In the genomic region with DNA sequence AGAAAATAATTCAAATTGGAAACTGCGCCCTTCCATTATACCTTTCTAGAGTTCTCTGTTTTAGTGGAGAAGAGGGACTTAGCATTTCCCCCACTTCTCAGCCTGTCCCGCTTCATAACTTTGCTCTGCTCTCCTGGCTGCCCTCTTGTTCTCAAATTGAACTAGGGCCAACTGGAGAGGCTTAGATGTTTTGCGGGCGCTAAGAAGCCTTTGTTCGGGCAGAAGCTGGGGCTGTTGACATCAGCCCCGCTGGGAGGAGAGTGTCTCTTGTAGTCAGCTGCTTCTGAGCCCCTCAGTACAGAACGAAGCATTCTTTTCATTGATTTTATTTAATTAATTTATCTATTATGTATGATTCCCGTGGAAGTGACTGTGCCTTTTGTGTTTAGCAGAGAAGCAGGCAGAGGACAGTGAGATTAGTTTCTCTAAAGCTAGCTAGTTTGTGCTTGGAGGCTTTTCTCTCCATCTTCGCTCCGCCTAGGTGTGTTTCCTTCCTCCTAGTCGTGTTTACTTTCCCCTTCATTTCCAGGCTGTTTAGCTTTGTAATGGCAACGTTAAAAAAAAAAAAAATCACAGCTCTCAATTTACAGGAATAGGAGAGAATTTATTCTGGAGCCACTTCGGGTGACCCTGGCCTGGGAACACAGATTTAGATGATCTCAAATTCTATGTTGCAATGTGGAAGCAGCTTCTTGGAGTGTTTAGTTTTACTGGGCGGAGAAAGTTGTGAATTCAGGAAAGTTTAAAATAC, we compare ENCODE assay signal across 9 mouse cellular contexts. TPM values are rescaled to one million over a fixed set of nuclear protein-coding genes. Genes with fewer than 3 reads are reported as not detected.
DNase-seq lines count a peak whose midpoint lies in the region; ATAC-seq and TF ChIP-seq lines count a peak whose summit lies in the region.
"Had no signal": no experiment of that assay in that cellular context is flagged by ENCODE, and none has a peak within 500 bp of the region (broad histone marks: within the 10 kb centered on the region; RNA-seq: fewer than 3 reads in every experiment).

No protein-coding gene starts in this region.

- no peak for TF ChIP-seq POLR2A in bone marrow, adult 2 months (IDR thresholded peaks at IDR 0.05; ENCODE audit: borderline replicate concordance, control insufficient read depth, low read depth, low read length)

- no peak for ATAC-seq in forebrain, embryonic 16.5 days
- ATAC-seq in liver, embryonic 13.5 days (ENCODE audit: low read depth): no peak
- no peak for ATAC-seq in neural tube, embryonic 13.5 days (ENCODE audit: low read depth)

- no peaks in the 10 kb centered on the region for H3K9me3 ChIP-seq in forebrain, embryonic 16.5 days (ENCODE audit: control insufficient read depth, low read length)
- H3K9me3 ChIP-seq in liver, embryonic 13.5 days (replicated peaks): no peaks in the 10 kb centered on the region
- no peaks in the 10 kb centered on the region for H3K9me3 ChIP-seq in neural tube, embryonic 13.5 days

- DNase-seq in gastrocnemius, adult 18-20 months (ENCODE audit: low spot score): peak; percentile 24
- no peak for DNase-seq in gastrocnemius, postnatal 14 days
- peak; percentile 56 for DNase-seq in induced T-regulatory cell, adult 2 months (ENCODE audit: low read depth)
- no peak for DNase-seq in liver, embryonic 13.5 days
- DNase-seq in urinary bladder, adult 18-20 months (ENCODE audit: low spot score in 2 of 2): no peak

- H3K4me3 ChIP-seq in bone marrow, adult 2 months (replicated peaks; ENCODE audit: control insufficient read depth, low read depth, low read length): peak overlapping the region; percentile 67
- peak overlapping the region; percentile 96 for H3K4me3 ChIP-seq in forebrain, embryonic 16.5 days (replicated peaks; ENCODE audit: low read length)
- H3K4me3 ChIP-seq in liver, embryonic 13.5 days (replicated peaks): peak overlapping the region; percentile 58
- H3K4me3 ChIP-seq in neural tube, embryonic 13.5 days: peak overlapping the region; percentile 78

- H3K27ac ChIP-seq in bone marrow, adult 2 months (ENCODE audit: control insufficient read depth, insufficient read depth, low read depth, low read length, poor library complexity): peak overlapping the region; percentile 75; the same call in 1 of the 2 replicates
- H3K27ac ChIP-seq in forebrain, embryonic 16.5 days (ENCODE audit: low read length): peak overlapping the region; percentile 99
- no peak overlapping the region for H3K27ac ChIP-seq in liver, embryonic 13.5 days
- H3K27ac ChIP-seq in neural tube, embryonic 13.5 days (replicated peaks): peak overlapping the region; percentile 95

- 10% methylated on average over 14 of the region's 14 CpGs for WGBS in bone marrow, adult 2 months
- WGBS in forebrain, embryonic 16.5 days: 6% methylated on average over 14 of the region's 14 CpGs
- WGBS in liver, embryonic 13.5 days (ENCODE audit: insufficient replicate concordance): 12% methylated on average over 14 of the region's 14 CpGs
- WGBS in neural tube, embryonic 13.5 days: 11% methylated on average over 14 of the region's 14 CpGs

- H3K9ac ChIP-seq in forebrain, embryonic 16.5 days (replicated peaks; ENCODE audit: low read depth, low read length): peak overlapping the region; percentile 99
- H3K9ac ChIP-seq in liver, embryonic 13.5 days: no peak overlapping the region
- peak overlapping the region; percentile 93 for H3K9ac ChIP-seq in neural tube, embryonic 13.5 days

- H3K36me3 ChIP-seq in forebrain, embryonic 16.5 days (ENCODE audit: control insufficient read depth, insufficient read depth): no peaks in the 10 kb centered on the region
- no peaks in the 10 kb centered on the region for H3K36me3 ChIP-seq in liver, embryonic 13.5 days
- no peaks in the 10 kb centered on the region for H3K36me3 ChIP-seq in neural tube, embryonic 13.5 days

- no peaks in the 10 kb centered on the region for H3K27me3 ChIP-seq in forebrain, embryonic 16.5 days (replicated peaks; ENCODE audit: control insufficient read depth, insufficient read depth, low read length)
- peaks cover 68% of the 10 kb centered on the region for H3K27me3 ChIP-seq in liver, embryonic 13.5 days
- H3K27me3 ChIP-seq in neural tube, embryonic 13.5 days: no peaks in the 10 kb centered on the region
- H3K27me3 ChIP-seq: Patski had no signal

- H3K4me1 ChIP-seq in bone marrow, adult 2 months (ENCODE audit: control insufficient read depth, insufficient read depth, low read length): no peaks in the 10 kb centered on the region; the same call in 1 of the 2 replicates
- peaks cover 44% of the 10 kb centered on the region for H3K4me1 ChIP-seq in forebrain, embryonic 16.5 days (replicated peaks; ENCODE audit: control insufficient read depth, insufficient read depth, low read length)
- H3K4me1 ChIP-seq in liver, embryonic 13.5 days (replicated peaks): no peaks in the 10 kb centered on the region; the same call in 1 of the 2 replicates
- peaks cover 68% of the 10 kb centered on the region for H3K4me1 ChIP-seq in neural tube, embryonic 13.5 days (replicated peaks)

- TF ChIP-seq CTCF in bone marrow, adult 2 months (IDR thresholded peaks at IDR 0.05; ENCODE audit: control insufficient read depth, insufficient read depth, low read length): no peak

- intact Hi-C loops in gastrocnemius, postnatal 14 days (cut with DNase I; ENCODE audit: low total_unique reads): no loop called here

- peak overlapping the region; percentile 87 for H3K4me2 ChIP-seq in forebrain, embryonic 16.5 days (ENCODE audit: low read length)
- peak overlapping the region; percentile 65 for H3K4me2 ChIP-seq in liver, embryonic 13.5 days
- peak overlapping the region; percentile 90 for H3K4me2 ChIP-seq in neural tube, embryonic 13.5 days

RNA-seq across cellular contexts. Expression of gene St6gal1, which starts 2.2 kb away (rescaled TPM):
- 1 to 10 TPM; 3.6 to 4.7 TPM for total RNA-seq in gastrocnemius, adult 18-20 months (2021)
- total RNA-seq in gastrocnemius, postnatal 14 days (2021): 1 to 10 TPM; 6.4 to 8.9 TPM
- polyA plus RNA-seq in bone marrow, adult 2 months (2011; ENCODE audit: insufficient read depth, insufficient read length, low replicate concordance, missing spikeins): 3.6 and 8.7 TPM in 2 replicates
- 50.4 and 61.7 TPM in 2 replicates for polyA plus RNA-seq in forebrain, embryonic 16.5 days (2015; fragmentation: Nextera tagmentation; extraction: Ambion mirVana)
- polyA plus RNA-seq in liver, embryonic 13.5 days (2015; fragmentation: Nextera tagmentation; extraction: Ambion mirVana): 7.5 and 10.1 TPM in 2 replicates
- 34.7 and 40.6 TPM in 2 replicates for polyA plus RNA-seq in neural tube, embryonic 13.5 days (2015; fragmentation: Nextera tagmentation; extraction: Ambion mirVana)

Comparison
In these comparisons a context has a peak if more than half of its experiments do, and no peak if none do; other contexts are left out.
1. DNase-seq: peak in gastrocnemius, adult 18-20 months (single experiment) and induced T-regulatory cell, adult 2 months (single experiment); none in gastrocnemius, postnatal 14 days (single experiment), liver, embryonic 13.5 days (single experiment) and urinary bladder, adult 18-20 months (0 of 2).
2. Peak in every context shown above with its lines, with median percentiles within 50 percentile points of each other: H3K4me3 ChIP-seq and H3K4me2 ChIP-seq.